Mouse (Mus musculus) right cerebral cortex, postnatal 4 days (tissue): Measurements from ENCODE around the gene Tmc5.
A peak's percentile ranks its signal among the peaks of the same experiment; 100 is the strongest.

ENCODE experiments used
- DNase-seq: peaks from one replicate; pipeline ENCODE4 v3.0.0-alpha.2; 2022

Gene Tmc5

GRCm38 (mm10) chr7:118611185-118611749 is 14.2 kb downstream of the Tmc5 start:
- DNase-seq, result no peak

- DNase-seq, result no peak
These were observed 14.8 kb downstream of the Tmc5 start for GRCm38 (mm10) chr7:118611933-118612332.

- no peak for DNase-seq
These were observed 17.0 kb downstream of the Tmc5 start for GRCm38 (mm10) chr7:118614076-118614475.

GRCm38 (mm10) chr7:118618104-118618503 is 21.0 kb downstream of the Tmc5 start:
- no peak for DNase-seq

GRCm38 (mm10) chr7:118620243-118620906 is 23.3 kb downstream of the Tmc5 start:
- no peak for DNase-seq

- no peak for DNase-seq
These were observed 24.0 kb downstream of the Tmc5 start for GRCm38 (mm10) chr7:118621094-118621493.

- no peak for DNase-seq
These were observed 30.6 kb downstream of the Tmc5 start for GRCm38 (mm10) chr7:118627550-118628298.

- no peak for DNase-seq
These were observed 36.0 kb downstream of the Tmc5 start for GRCm38 (mm10) chr7:118633094-118633493.

- no peak for DNase-seq
These were observed 36.9 kb downstream of the Tmc5 start for GRCm38 (mm10) chr7:118633951-118634350.

GRCm38 (mm10) chr7:118637466-118637865 is 40.4 kb downstream of the Tmc5 start:
- DNase-seq, result no peak

GRCm38 (mm10) chr7:118646237-118646636 is 49.1 kb downstream of the Tmc5 start:
- DNase-seq, result no peak

GRCm38 (mm10) chr7:118649328-118649727 is 52.2 kb downstream of the Tmc5 start:
- peak; percentile 3 for DNase-seq

GRCm38 (mm10) chr7:118650119-118650518 is 53.0 kb downstream of the Tmc5 start:
- no peak for DNase-seq

- no peak for DNase-seq
These were observed 53.8 kb downstream of the Tmc5 start for GRCm38 (mm10) chr7:118650891-118651290.

- no peak for DNase-seq
These were observed 55.6 kb downstream of the Tmc5 start for GRCm38 (mm10) chr7:118652572-118653295.

- no peak for DNase-seq
These were observed 59.6 kb downstream of the Tmc5 start for GRCm38 (mm10) chr7:118656730-118657129.

- no peak for DNase-seq
These were observed 70.7 kb downstream of the Tmc5 start for GRCm38 (mm10) chr7:118667773-118668172.

GRCm38 (mm10) chr7:118670142-118670541 is 73.0 kb downstream of the Tmc5 start:
- no peak for DNase-seq

GRCm38 (mm10) chr7:118676826-118677225 is 79.7 kb downstream of the Tmc5 start:
- no peak for DNase-seq

GRCm38 (mm10) chr7:118688199-118688598 is 91.1 kb downstream of the Tmc5 start:
- DNase-seq, result peak; percentile 96

- DNase-seq, result no peak
These were observed 92.0 kb downstream of the Tmc5 start for GRCm38 (mm10) chr7:118689088-118689487.

- DNase-seq, result no peak
These were observed 94.2 kb downstream of the Tmc5 start for GRCm38 (mm10) chr7:118691287-118691686.

GRCm38 (mm10) chr7:118696146-118696545 is 99.0 kb downstream of the Tmc5 start:
- no peak for DNase-seq
